Mouse (Mus musculus) bone marrow macrophage, adult 2 months (primary cell): ENCODE results near the gene Abhd8. TPM values are rescaled to one million over a fixed set of nuclear protein-coding genes. Genes with fewer than 3 reads are reported as not detected.

Source experiments
- H3K27ac ChIP-seq: 2 replicates; pipeline ENCODE4 v1.5.1; 2012; ENCODE audit warnings: low read depth, low read length; ENCODE audit not compliant: insufficient read depth
- H3K4me1 ChIP-seq: 2 replicates; pipeline ENCODE4 v1.6.1; 2012; ENCODE audit warnings: low read length; ENCODE audit not compliant: control insufficient read depth, insufficient read depth
- H3K4me3 ChIP-seq: 2 replicates; pipeline ENCODE4 v1.5.1; 2012; ENCODE audit warnings: mild to moderate bottlenecking, low read length, moderate library complexity; ENCODE audit not compliant: insufficient read depth
- CTCF ChIP-seq: IDR thresholded peaks from 2 replicates; pipeline ENCODE4 v1.5.1; 2012; ENCODE audit warnings: low read depth, mild to moderate bottlenecking, low read length, moderate library complexity
- POLR2A ChIP-seq: IDR thresholded peaks from 2 replicates; pipeline ENCODE4 v1.6.1; 2012; ENCODE audit warnings: mild to moderate bottlenecking, low read depth, low read length, borderline replicate concordance
- polyA plus RNA-seq: library from polyadenylated mRNA; stranded (reverse); fragments of >200 nt; gene quantifications from 2 replicates; pipeline ENCODE4 v1.2.4, GENCODE M21; 2012; ENCODE audit not compliant: missing spikeins, insufficient read depth, insufficient read length

The Abhd8 gene
- polyA plus RNA-seq, 1 experiment = 13.3 TPM

- Histone ChIP-seq H3K4me1 (peaks cover 12% of the 10 kb centered on the region), H3K27ac (no peak overlapping the region), H3K4me3 (no peak overlapping the region)
- TF ChIP-seq CTCF (no peak), POLR2A (no peak)
Measured at GRCm38 (mm10) chr8:71461152-71461840, 2.2 kb downstream of the Abhd8 start.

GRCm38 (mm10) chr8:71460716-71461115 is 2.7 kb downstream of the Abhd8 start:
- H3K27ac ChIP-seq = no peak overlapping the region

GRCm38 (mm10) chr8:71457659-71458270 is 5.7 kb downstream of the Abhd8 start:
- peaks cover 4% of the 10 kb centered on the region for H3K4me1 ChIP-seq
- TF ChIP-seq CTCF (no peak), POLR2A (no peak)
- no peak overlapping the region for H3K4me3 ChIP-seq
- no peak overlapping the region for H3K27ac ChIP-seq

More at GRCm38 (mm10) chr8:71460716-71461115, 2.7 kb downstream of the Abhd8 start:
- peaks cover 9% of the 10 kb centered on the region for H3K4me1 ChIP-seq
- H3K4me3 ChIP-seq = no peak overlapping the region
- TF ChIP-seq CTCF = no peak
- TF ChIP-seq POLR2A = no peak

GRCm38 (mm10) chr8:71456906-71457305 is 6.5 kb downstream of the Abhd8 start:
- Histone ChIP-seq H3K4me1 (no peaks in the 10 kb centered on the region), H3K4me3 (no peak overlapping the region), H3K27ac (no peak overlapping the region)
- TF ChIP-seq POLR2A (no peak), CTCF (no peak)

- TF ChIP-seq CTCF (no peak), POLR2A (no peak)
- Histone ChIP-seq H3K4me1 (no peaks in the 10 kb centered on the region), H3K4me3 (no peak overlapping the region)
Measured at GRCm38 (mm10) chr8:71454668-71455067, 8.8 kb downstream of the Abhd8 start.

GRCm38 (mm10) chr8:71452669-71453068 is 10.8 kb downstream of the Abhd8 start:
- TF ChIP-seq POLR2A (no peak), CTCF (no peak)
- no peaks in the 10 kb centered on the region for H3K4me1 ChIP-seq
- no peak overlapping the region for H3K27ac ChIP-seq
- H3K4me3 ChIP-seq = no peak overlapping the region

More at GRCm38 (mm10) chr8:71454668-71455067, 8.8 kb downstream of the Abhd8 start:
- H3K27ac ChIP-seq = no peak overlapping the region

GRCm38 (mm10) chr8:71451777-71452176 is 11.7 kb downstream of the Abhd8 start:
- TF ChIP-seq POLR2A (no peak), CTCF (no peak)
- Histone ChIP-seq H3K4me3 (no peak overlapping the region), H3K27ac (no peak overlapping the region)

GRCm38 (mm10) chr8:71451337-71451736 is 12.1 kb downstream of the Abhd8 start:
- TF ChIP-seq CTCF (no peak), POLR2A (no peak)
- H3K4me1 ChIP-seq = no peaks in the 10 kb centered on the region
- H3K4me3 ChIP-seq = no peak overlapping the region
- no peak overlapping the region for H3K27ac ChIP-seq

More at GRCm38 (mm10) chr8:71451777-71452176, 11.7 kb downstream of the Abhd8 start:
- no peaks in the 10 kb centered on the region for H3K4me1 ChIP-seq

- H3K4me1 ChIP-seq = peaks cover 8% of the 10 kb centered on the region
- H3K4me3 ChIP-seq = no peak overlapping the region
- H3K27ac ChIP-seq = no peak overlapping the region
- TF ChIP-seq POLR2A (no peak), CTCF (no peak)
Measured at GRCm38 (mm10) chr8:71445096-71445495, 18.4 kb downstream of the Abhd8 start.

- TF ChIP-seq CTCF = no peak
- TF ChIP-seq POLR2A = no peak
- Histone ChIP-seq H3K4me1 (peaks cover 8% of the 10 kb centered on the region), H3K4me3 (no peak overlapping the region), H3K27ac (no peak overlapping the region)
Measured at GRCm38 (mm10) chr8:71441404-71441803, 22.1 kb downstream of the Abhd8 start.
